Mouse (Mus musculus): ENCODE data around the gene Ppm1h. TPM values are rescaled to one million over a fixed set of nuclear protein-coding genes. Genes with fewer than 3 reads are reported as not detected.
A peak's percentile ranks its signal among the peaks of the same experiment; 100 is the strongest.
"Not testable (repeated sequence)": the region's sequence is repeated elsewhere in the genome, so short reads cannot be mapped to it uniquely, and the experiment has no call there.

Ppm1h gene
- polyA plus RNA-seq, 1 experiment from 2014 or later = 26.0 TPM

GRCm38 (mm10) chr10:122960216-122960615 lies 281.7 kb downstream of the Ppm1h start:
- no peaks in the 10 kb centered on the region for H3K27me3 ChIP-seq
- TF ChIP-seq CTCF (IDR thresholded peaks at IDR 0.05) = no peak
- ATAC-seq = no peak
- in situ Hi-C loops (cut with MboI; ENCODE audit: low pct_unique_long_range_greater_than_20kb) = no loop called here
- POLR2A ChIA-PET = no interaction called here
- CTCF ChIA-PET = no interaction called here
- DNase-seq (ENCODE audit: low read depth, low spot score) = no peak

GRCm38 (mm10) chr10:122960738-122961137 lies 282.2 kb downstream of the Ppm1h start:
- H3K27me3 ChIP-seq = no peaks in the 10 kb centered on the region
- CTCF ChIA-PET = no interaction called here
- TF ChIP-seq CTCF (IDR thresholded peaks at IDR 0.05) = no peak
- POLR2A ChIA-PET = no interaction called here
- no peak for DNase-seq (ENCODE audit: low read depth, low spot score)
- in situ Hi-C loops (cut with MboI; ENCODE audit: low pct_unique_long_range_greater_than_20kb) = no loop called here
- ATAC-seq = no peak

DNA sequence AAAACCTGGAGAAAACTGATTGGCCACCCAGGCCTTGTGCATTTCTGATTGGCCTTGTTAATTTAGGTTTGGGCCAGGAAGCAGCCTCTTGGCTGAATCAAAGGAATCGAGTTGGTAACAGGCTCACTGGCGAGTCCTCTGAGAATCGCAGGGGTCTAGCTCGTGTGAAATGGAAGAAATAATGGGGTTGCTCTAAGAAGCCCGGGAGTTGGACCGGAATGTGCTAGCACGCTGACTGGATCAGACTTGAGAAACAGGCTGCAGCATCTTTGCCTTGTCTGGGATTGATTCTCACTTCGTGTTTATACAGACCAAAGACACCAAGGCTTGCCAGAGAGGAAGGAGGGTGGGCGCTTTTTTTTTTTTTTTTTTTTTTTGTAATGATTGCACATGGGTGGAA lies 282.9 kb downstream of the Ppm1h start:
- ATAC-seq (no peak), DNase-seq (ENCODE audit: low read depth, low spot score) (no peak)
- TF ChIP-seq CTCF (IDR thresholded peaks at IDR 0.05) = no peak
- H3K27me3 ChIP-seq = no peaks in the 10 kb centered on the region
- in situ Hi-C loops (cut with MboI; ENCODE audit: low pct_unique_long_range_greater_than_20kb) = no loop called here
- ChIA-PET CTCF (no interaction called here), POLR2A (no interaction called here)

DNA sequence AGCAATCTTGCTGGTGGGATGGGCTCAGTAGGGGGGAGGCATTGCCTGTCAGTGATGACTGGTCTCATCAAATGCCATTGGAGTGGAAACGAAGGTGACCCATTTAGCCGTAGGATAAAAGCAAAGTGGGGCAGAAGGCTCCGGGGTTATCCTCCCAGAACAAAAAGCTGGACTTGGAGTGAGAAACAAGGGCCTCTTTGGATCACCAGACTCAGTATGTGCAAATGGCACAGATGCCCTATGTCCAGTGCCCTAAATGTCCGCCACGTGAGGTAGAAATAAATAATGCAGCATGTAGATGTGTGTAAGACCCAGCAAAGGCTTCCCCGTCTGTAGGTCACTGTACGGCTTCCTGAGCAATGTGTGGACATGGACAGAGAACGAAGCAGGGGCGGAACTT lies 284.1 kb downstream of the Ppm1h start:
- ATAC-seq = no peak
- in situ Hi-C loops (cut with MboI; ENCODE audit: low pct_unique_long_range_greater_than_20kb) = no loop called here
- TF ChIP-seq CTCF (IDR thresholded peaks at IDR 0.05) = no peak
- CTCF ChIA-PET = no interaction called here
- no peak for DNase-seq (ENCODE audit: low read depth, low spot score)
- POLR2A ChIA-PET = no interaction called here
- H3K27me3 ChIP-seq = no peaks in the 10 kb centered on the region

GRCm38 (mm10) chr10:122963463-122964240 lies 285.1 kb downstream of the Ppm1h start:
- in situ Hi-C loops (cut with MboI; ENCODE audit: low pct_unique_long_range_greater_than_20kb) = no loop called here
- ChIA-PET POLR2A (interaction anchor here (0.5 kb wide), 1 partner anchor 13 kb away, joined by 3 read pairs; no protein-coding TSS in a partner anchor), CTCF (interaction anchor here (1.0 kb wide), 1 partner anchor 61 kb away, joined by 3 read pairs; no protein-coding TSS in a partner anchor)
- TF ChIP-seq CTCF (IDR thresholded peaks at IDR 0.05) = no peak
- DNase-seq (ENCODE audit: low read depth, low spot score) (no peak), ATAC-seq (peak; percentile 58)
- no peaks in the 10 kb centered on the region for H3K27me3 ChIP-seq

GRCm38 (mm10) chr10:122964241-122964636 lies 285.7 kb downstream of the Ppm1h start:
- ATAC-seq (peak; percentile 15), DNase-seq (ENCODE audit: low read depth, low spot score) (no peak)
- POLR2A ChIA-PET = no interaction called here
- no peak for TF ChIP-seq CTCF (IDR thresholded peaks at IDR 0.05)
- CTCF ChIA-PET = interaction anchor here (1.0 kb wide), 1 partner anchor 62 kb away, joined by 3 read pairs; no protein-coding TSS in a partner anchor
- in situ Hi-C loops (cut with MboI; ENCODE audit: low pct_unique_long_range_greater_than_20kb) = no loop called here
- no peaks in the 10 kb centered on the region for H3K27me3 ChIP-seq

DNA sequence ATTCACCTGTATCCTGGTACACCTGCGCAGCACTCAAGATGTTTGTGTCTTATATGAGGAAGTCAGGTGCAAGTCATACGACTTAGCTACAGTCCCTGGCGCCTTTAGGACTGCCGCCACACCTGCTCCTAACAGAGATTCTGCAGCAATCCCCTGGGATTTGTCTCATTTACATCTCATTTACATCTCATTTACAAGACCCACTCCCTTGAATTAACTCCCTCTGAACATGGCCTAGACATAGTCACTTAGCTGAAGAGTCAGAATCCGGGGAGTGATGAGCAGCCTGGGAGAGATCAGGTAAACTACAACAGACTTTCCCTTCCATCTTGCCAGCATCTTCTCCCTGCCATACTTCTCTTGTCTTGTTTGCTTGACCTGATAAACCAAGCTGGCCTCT lies 287.1 kb downstream of the Ppm1h start:
- DNase-seq (ENCODE audit: low read depth, low spot score); in situ Hi-C loops (cut with MboI; ENCODE audit: low pct_unique_long_range_greater_than_20kb); CTCF ChIA-PET; H3K27me3 ChIP-seq; ATAC-seq: not testable (repeated sequence)
- POLR2A ChIA-PET = interaction anchor here (0.5 kb wide), 1 partner anchor 1476 kb away, joined by 5 read pairs; no protein-coding TSS in a partner anchor

- DNase-seq (ENCODE audit: low read depth, low spot score) (no peak), ATAC-seq (peak; percentile 49)
- in situ Hi-C loops (cut with MboI; ENCODE audit: low pct_unique_long_range_greater_than_20kb) = no loop called here
- no peaks in the 10 kb centered on the region for H3K27me3 ChIP-seq
- POLR2A ChIA-PET = no interaction called here
- TF ChIP-seq CTCF (IDR thresholded peaks at IDR 0.05) = no peak
- CTCF ChIA-PET = interaction anchor here (1.1 kb wide), 1 partner anchor 159 kb away, joined by 3 read pairs; no protein-coding TSS in a partner anchor
Observed at GRCm38 (mm10) chr10:122966421-122966820, 287.9 kb downstream of the Ppm1h start.

- POLR2A ChIA-PET = interaction anchor here (1.3 kb wide), 1 partner anchor 16 kb away, joined by 3 read pairs; no protein-coding TSS in a partner anchor
- CTCF ChIA-PET = no interaction called here
- in situ Hi-C loops (cut with MboI; ENCODE audit: low pct_unique_long_range_greater_than_20kb) = no loop called here
- DNase-seq (ENCODE audit: low read depth, low spot score) (no peak), ATAC-seq (no peak)
- no peak for TF ChIP-seq CTCF (IDR thresholded peaks at IDR 0.05)
- H3K27me3 ChIP-seq = no peaks in the 10 kb centered on the region
Observed at GRCm38 (mm10) chr10:122970188-122970587, 291.6 kb downstream of the Ppm1h start.

- in situ Hi-C loops (cut with MboI; ENCODE audit: low pct_unique_long_range_greater_than_20kb) = no loop called here
- TF ChIP-seq CTCF (IDR thresholded peaks at IDR 0.05) = no peak
- no peaks in the 10 kb centered on the region for H3K27me3 ChIP-seq
- DNase-seq (ENCODE audit: low read depth, low spot score) (no peak), ATAC-seq (no peak)
- ChIA-PET CTCF (no interaction called here), POLR2A (interaction anchor here (0.6 to 1.4 kb wide), 4 partner anchors 9 to 147 kb away, joined by 3 to 5 read pairs (median 4); no protein-coding TSS in a partner anchor)
Observed at GRCm38 (mm10) chr10:122973241-122973640, 294.7 kb downstream of the Ppm1h start.

DNA sequence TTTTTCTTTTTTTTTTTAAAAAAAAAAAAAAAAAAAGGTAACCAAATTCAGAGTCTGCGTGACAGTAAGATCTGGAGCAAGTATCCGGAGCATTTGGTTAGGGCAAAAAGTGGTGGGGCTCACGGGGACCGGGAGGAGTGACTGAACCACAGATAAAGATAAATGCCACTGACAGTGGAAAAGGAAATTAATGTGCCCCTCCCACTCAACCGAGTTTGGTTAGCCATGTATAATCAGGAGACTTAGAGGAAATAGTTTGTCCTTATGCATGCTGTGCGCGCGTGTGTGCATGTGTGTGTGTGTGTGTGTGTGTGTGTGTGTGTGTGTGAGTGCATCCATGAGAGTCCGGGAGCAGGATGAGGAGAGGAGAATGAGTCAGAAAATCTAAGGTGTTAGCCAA lies 297.5 kb downstream of the Ppm1h start:
- CTCF ChIA-PET = interaction anchor here (1.3 kb wide), 1 partner anchor 169 kb away, joined by 3 read pairs; no protein-coding TSS in a partner anchor
- in situ Hi-C loops (cut with MboI; ENCODE audit: low pct_unique_long_range_greater_than_20kb) = no loop called here
- TF ChIP-seq CTCF (IDR thresholded peaks at IDR 0.05) = no peak
- H3K27me3 ChIP-seq = no peaks in the 10 kb centered on the region
- DNase-seq (ENCODE audit: low read depth, low spot score) (no peak), ATAC-seq (no peak)
- POLR2A ChIA-PET = interaction anchor here (0.7 to 1.0 kb wide), 2 partner anchors 169 to 478 kb away, joined by 4 to 5 read pairs; no protein-coding TSS in a partner anchor
